ENCODE assay signal across 17 mouse cellular contexts in the genomic region with DNA sequence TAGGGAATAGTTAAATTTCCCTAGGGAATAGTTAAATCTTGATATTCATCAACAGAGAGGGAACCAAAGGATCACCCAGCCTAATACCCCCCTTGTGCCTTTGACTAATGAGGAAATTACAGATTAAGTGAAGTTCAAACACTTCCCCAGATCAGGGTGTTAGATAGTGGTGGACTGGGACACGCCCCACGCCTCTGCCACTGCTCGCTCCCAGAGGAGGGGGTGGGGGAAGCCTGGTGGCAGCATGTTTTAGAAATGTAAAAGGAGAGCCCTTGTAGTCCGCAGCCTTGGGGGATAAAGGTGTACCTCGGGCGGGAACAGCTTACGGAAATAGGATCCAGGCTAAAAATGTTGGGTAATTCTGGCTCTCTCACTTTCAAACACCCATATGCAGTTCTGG.
"Had no signal": no experiment of that assay in that cellular context is flagged by ENCODE, and none has a peak within 500 bp of the region (broad histone marks: within the 10 kb centered on the region; RNA-seq: fewer than 3 reads in every experiment).

No protein-coding gene starts in this region.

- H3K4me2 ChIP-seq: limb, embryonic 13.5 days; lung, embryonic 14.5 days; midbrain, embryonic 12.5 days; neural tube, embryonic 13.5 days had no signal

- DNase-seq: kidney, adult 8-10 months; kidney, postnatal 36 days; layer of hippocampus, adult 9-11 months; layer of hippocampus, postnatal 36 days; left cerebral cortex, postnatal 4 days; lung, embryonic 14.5 days; retina, postnatal 1 day; right cerebral cortex, postnatal 14 days; thymus, adult 18-20 months; thymus, postnatal 14 days had no signal

- H3K4me3 ChIP-seq: limb, embryonic 13.5 days; midbrain, embryonic 12.5 days; neural tube, embryonic 13.5 days had no signal

- H3K9ac ChIP-seq: limb, embryonic 13.5 days; liver, embryonic 14.5 days; lung, embryonic 14.5 days; midbrain, embryonic 12.5 days; neural tube, embryonic 13.5 days had no signal

- H3K27ac ChIP-seq: kidney, postnatal 0 days; limb, embryonic 13.5 days; liver, embryonic 14.5 days; midbrain, embryonic 12.5 days; neural tube, embryonic 13.5 days had no signal

- H3K9me3 ChIP-seq: limb, embryonic 13.5 days; midbrain, embryonic 12.5 days; neural tube, embryonic 13.5 days had no signal

- H3K27me3 ChIP-seq: neural tube, embryonic 13.5 days had no signal

- H3K36me3 ChIP-seq: limb, embryonic 13.5 days; midbrain, embryonic 12.5 days had no signal

- ATAC-seq: intestine, embryonic 16.5 days; midbrain, embryonic 16.5 days had no signal

- H3K4me1 ChIP-seq: limb, embryonic 13.5 days; neural tube, embryonic 13.5 days had no signal
